Mouse (Mus musculus): Measurements from ENCODE around the gene Upk3a. TPM values are rescaled to one million over a fixed set of nuclear protein-coding genes. Genes with fewer than 3 reads are reported as not detected.

Upk3a gene
- not detected for total RNA-seq (2021)

DNA sequence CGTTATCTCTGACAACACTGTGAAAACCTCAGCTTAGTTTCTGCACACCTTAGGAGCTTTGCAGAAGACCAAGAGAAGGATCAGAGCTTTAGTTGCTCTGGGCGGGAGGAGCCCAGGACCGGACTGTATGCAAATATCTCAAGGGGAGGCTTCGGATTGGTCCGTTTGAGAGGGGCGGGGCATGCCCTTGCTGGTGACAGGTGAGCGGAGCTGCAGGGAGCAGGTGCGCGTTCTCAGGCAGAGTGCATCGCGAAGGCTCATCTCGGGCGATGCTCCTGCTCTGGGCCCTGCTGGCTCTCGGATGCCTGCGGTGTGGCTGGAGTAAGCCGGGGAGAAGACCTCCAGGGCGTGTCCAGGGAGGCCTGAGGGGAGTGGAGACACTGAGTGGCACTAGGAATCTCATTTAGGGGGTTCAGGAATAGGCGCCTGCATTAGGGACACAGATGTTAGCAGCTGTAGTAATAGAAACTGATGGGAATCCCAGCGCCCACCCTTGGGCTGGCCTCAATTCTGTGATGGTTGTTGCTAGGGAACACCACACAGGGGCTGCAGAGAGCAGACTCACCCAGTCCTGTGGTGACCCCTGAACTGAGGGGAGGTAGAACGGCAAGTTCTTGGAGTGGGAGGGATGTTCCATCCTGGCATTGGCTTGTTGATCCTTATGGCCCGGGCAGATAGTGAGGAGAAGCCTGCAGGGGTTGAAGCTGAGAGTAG, at the start of gene Upk3a:
TSS of gene Upk3a (plus strand) at position 191 of the 714 bp plus-strand sequence.
- DNase-seq (ENCODE audit: low spot score), result no peak
- intact Hi-C loops (cut with DNase I), result no loop called here

DNA sequence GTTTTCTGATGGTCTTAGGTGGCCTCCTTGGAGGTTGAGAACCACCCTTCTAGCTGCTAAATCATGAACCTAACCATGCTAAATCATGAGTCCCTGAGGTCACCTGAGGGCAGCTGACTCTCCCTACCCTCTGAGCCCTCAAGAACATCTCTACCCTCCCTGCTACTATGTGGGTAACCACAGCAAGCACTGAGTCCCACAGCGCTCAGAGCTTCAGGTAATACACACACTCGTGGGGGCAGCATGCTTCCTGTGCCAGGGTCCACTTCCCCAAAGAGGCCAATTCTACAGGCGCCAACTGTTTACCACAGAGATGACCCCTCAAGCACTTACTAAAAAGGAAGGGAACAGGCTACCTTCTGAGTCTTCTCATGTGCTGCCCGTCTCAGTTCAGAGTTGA, 48.4 kb upstream of the Upk3a start:
- intact Hi-C loops (cut with DNase I), result no loop called here
- no peak for DNase-seq (ENCODE audit: low spot score)

DNA sequence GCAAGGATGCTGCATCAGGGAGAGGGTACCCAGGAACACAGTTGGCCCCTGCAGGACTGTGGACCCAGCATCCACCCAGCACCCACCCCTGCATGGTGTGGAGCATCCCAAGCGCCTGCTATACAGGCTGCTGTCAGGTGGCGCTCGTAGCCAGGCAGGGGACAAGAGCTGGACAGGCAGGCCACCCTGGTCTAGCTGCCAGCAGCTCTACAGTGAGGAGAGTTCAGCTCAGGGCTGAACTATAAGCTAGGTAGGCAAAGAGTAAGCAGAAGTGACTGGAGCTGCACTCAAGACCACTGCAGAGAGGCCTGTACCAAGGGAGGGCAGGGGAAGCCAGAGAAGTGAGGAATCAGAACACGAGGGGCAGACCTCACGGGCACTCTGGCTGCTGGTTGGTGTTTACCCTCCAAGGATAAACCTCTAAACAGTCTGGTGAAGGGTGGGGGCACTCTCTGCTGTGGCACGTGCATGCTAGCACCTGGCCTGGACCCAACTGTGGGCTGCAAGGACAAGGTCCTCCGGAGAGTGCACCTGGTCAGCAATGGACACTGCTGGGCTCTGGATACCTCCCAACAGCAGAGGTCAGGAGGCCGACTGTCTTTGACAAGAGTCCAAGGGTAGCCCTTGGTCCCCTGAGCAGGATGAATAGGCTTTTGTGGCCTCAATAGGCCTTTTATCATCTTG, 43.9 kb upstream of the Upk3a start:
- no peak for DNase-seq (ENCODE audit: low spot score)
- intact Hi-C loops (cut with DNase I), result no loop called here

DNA sequence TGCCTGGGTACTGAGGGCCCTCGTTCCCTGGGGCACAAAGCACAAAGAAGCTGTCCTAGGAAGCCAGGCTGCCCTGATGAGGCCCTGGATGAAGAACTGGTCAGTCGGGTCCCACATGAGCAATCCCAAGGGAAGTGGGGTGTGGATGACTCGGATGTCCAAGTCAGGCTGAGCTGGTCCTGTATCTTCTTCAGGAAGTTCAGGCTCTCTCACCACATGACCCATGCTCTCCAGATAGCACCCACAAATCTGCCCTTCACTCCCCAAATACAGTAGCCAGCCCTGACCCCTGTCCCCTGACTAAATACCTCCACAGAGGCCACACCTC, 43.4 kb upstream of the Upk3a start:
- no peak for DNase-seq (ENCODE audit: low spot score)
- intact Hi-C loops (cut with DNase I), result no loop called here

DNA sequence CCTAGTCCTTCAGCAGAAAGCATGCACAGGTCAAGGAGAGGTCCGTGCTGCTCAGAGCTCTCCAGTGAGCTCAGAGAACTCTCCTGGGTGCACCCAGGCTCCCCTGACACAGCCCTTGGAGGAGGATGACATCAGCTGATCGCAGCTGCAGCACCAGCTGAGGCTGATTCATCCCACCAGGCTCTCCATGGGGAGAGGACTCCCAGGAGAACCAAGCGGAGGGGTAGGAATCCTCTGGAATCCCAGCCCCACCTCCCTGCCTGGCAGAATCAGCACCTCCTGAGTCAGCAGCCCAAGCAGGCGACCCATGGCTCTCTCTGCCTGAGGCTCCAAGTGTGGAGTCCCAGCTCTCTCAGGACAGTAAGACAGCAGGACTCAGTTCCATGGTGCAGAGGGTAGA, 41.2 kb upstream of the Upk3a start:
- no peak for DNase-seq (ENCODE audit: low spot score)
- intact Hi-C loops (cut with DNase I), result no loop called here

DNA sequence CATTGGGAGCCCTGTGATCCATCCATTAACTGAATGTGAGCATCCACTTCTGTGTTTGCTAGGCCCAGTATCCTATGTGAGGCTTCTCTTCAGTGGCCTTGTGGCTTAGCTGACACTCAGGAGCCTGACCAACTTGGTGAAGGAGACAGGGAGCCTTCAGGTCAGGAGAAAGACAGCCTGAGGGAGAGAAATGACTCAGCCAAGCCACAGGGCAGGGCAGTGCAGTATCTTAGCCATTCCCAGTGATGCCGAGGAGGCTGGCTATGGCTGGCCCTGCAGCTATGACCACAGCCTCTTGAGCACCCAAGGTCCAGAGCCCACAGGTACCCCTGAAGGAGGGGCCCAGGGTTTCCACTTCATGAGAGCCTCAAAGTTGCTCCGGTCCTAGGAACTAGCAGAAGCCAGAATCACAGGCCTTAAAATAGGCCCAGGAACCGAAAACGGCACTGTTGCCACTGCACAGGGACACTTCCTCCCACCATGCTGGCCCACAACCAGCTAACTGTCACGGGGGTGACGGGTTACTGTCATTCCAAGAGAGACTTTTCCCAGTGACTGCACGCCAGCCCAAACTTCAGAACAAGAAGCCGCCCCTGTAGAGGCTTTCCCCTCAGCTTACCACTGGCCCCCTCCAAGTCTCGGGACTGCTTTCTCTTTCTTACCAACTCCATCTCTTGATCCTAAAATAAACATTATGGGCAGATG, 35.2 kb upstream of the Upk3a start:
- no peak for DNase-seq (ENCODE audit: low spot score)
- intact Hi-C loops (cut with DNase I), result no loop called here

DNA sequence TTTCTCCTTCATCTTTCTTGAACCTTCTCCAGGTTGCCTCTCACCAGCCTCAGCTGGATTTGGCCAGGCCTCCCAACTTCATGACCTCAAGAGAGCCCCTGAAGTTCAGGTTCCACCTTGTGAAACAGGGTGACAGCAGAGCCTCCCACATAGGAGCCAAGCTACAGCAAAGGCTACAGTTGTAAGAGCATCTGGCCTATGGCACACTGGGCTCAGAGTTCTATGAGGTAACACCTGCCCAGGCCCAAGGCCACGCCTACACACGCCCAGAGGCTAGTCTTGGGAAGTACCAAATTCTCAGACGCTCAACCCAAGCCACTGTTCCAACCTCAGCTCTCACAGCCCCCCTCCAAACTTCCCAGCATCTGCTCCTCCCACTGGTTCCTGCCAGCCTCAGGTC, 34.1 kb upstream of the Upk3a start:
- DNase-seq (ENCODE audit: low spot score), result no peak
- intact Hi-C loops (cut with DNase I), result no loop called here

DNA sequence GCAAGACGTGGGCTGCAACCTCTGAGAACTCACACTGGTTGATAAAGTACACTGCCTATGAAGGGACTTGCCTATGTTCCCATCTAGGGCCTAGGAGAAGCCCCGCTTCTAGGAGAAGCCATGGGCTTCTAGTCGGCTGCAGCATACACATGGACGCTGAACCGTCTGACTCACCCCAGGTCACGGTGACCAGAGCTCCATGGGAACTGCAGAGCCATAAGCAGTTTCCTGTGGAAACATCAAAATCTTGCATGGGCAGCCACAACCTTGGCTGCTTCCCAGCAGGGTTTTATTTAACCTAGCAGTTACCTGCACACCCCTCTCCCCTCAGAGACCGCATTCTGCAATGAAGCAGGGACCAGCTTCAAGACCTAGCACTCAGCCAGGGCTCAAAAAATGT, 33.2 kb upstream of the Upk3a start:
- no peak for DNase-seq (ENCODE audit: low spot score)
- intact Hi-C loops (cut with DNase I), result no loop called here

DNA sequence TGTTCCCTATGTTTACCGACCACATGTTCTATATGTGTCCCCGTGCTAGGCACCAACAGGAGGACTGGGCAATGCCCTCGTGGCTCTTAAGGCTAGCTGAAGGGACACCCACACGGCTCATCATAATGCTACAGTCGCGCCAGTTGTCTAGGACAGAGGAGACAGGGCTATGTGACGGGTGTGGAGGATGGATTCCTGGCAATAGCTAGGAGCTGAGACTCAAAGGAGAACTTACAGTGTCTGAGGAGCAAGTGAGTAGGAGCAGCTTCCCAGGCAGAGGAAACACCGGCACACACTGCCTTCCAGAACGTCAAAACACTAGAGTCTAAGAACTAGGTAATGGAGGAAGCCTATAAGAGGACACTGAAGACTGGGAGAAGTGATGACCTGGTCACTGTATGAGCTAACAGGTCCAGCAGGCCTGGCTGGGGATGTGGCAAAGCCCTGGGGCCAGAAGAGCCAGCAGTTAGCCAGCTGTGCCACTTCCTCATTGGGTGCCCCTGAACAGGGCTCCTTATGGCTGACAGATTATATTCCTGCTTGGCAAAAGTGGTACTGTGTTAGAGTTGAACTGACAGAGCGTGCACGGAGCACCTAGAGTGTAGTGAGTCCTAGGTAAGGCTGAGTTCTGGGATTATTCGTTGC, 31.3 kb upstream of the Upk3a start:
- DNase-seq (ENCODE audit: low spot score), result no peak
- intact Hi-C loops (cut with DNase I), result loop anchor here (5.0 kb wide), 2 partner anchors 48 to 52 kb away; no protein-coding TSS in a partner anchor

DNA sequence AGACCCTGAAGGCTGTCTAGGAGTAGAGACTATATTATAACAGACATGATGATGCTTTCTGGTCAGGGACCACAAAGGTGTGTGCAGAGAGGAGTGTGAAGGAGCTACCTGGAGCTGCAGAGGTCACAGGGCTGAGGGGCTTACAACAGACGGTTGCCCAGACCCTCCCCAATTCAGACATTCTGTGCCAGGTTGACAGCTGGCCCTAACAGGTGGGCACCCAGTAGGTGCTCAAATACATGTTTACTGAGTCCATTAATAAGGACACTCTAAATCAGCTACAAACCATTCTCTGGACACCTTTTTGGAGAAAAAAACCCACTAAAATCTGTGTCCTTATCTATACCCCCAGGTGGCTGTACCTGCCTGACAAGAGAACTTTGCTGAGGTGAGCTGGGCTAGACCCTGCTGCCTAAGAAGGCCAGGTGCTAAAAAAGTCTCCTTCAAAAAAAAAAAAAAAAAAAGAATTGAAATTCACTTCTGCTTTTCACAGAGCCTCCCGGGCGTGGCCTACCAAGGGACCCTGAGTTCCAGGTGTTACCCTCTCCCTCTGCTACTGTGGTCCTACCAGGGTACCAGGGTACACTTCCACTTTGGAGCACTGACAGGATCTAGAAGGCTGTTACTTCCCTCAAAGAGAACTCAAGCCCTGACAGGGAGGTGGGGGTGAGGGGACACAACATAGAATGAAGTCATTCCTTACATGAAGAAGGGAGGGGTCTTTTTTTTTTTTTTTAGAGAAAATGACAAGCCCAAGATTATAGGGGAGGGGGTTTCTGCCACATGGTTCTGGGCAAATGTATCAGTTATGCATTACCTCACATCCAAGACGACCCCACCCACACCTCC, 30.5 kb upstream of the Upk3a start:
- DNase-seq (ENCODE audit: low spot score), result no peak
- intact Hi-C loops (cut with DNase I), result loop anchor here (5.0 kb wide), 2 partner anchors 49 to 51 kb away; no protein-coding TSS in a partner anchor

DNA sequence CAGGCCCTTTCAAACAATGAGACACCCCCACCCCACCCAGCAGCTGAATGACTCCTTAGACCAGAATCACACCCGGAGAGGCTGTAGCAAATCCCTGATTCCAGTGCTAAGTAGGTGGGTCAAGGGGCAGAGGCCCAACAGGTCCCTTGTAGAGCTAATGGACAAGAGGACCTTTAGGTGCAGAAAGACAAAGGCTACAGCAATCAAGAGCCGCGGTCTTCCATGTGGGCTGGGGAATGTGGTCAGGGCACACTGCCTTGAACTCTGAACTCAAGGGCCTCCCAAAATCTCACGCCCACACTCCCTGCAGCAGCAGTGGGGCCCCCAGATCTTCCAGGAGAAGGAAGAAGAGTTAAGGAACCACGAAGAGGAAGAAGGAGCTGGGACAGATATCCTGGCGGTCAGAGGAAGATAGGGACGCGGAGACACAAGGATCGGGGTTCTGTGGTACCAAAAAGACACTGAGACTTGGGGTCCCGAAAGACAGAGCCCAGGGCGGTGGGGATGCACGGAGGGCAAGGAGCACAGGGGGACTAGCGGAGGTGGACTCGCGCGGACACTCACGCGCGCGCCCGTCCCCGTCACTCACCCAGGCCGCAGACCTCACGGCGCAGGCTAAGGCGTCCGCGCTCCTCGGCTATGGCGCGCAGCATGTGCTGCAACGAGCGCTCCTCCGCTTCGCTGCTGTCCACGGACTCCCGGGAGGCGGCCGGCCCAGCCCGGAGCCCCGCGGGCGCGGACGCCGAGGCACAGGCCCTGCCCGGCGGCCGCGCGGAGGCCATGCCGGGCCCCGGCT, 29.7 kb upstream of the Upk3a start:
- intact Hi-C loops (cut with DNase I), result loop anchor here (5.0 kb wide), 2 partner anchors 50 kb away; no protein-coding TSS in a partner anchor

DNA sequence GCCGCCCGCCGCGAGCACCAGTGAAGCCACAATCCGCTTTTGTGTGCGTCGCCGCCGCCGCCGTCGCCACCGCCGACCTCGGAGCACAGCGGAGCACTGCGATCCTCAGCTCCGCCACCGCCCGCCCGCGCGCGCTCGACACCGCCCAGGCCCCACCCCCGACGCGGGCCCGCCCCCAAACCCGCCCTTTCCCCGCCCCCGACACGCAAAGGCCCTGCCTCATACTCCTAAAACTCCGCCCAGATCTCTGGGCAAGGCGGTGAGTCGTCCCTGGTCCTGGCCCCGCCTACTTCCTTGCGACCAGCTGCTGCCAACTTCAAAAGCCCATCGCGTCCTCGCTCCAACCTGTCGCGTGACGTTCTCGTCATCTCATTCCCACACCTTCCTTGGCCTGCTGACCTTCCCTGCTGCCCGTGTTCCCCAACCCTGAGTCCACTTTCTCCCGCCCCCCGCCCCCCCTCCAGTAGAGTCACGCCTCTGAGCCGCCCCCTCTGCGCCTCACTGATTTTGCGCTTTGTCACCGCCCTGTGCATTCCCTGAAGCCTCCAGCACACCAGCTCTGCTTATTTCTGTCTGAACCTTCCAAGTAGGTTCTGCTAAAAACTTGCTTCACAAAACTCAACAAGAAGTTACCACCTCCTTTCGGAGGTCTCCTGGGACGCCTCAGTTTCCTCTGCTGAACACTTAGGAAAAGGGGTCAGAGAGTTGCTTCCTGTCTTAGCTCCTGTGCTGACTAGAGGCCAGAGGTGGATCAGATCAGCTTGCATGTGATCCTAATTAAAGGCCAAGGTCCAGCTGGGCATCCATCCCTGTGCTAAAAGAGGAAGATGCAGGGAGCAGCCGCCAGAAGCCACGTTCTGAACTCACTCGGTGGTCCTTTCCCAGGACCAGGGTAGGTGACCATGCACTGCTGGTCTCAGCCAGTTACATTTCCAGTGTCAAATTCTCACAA, 28.8 kb upstream of the Upk3a start, which contains the start of gene 5031439G07Rik:
TSS of gene 5031439G07Rik (minus strand) at position 678 of the 952 bp plus-strand sequence.
- DNase-seq (ENCODE audit: low spot score), result peak; percentile 84
- intact Hi-C loops (cut with DNase I), result loop anchor here (2.0 to 5.0 kb wide), 3 partner anchors 49 to 133 kb away; no protein-coding TSS in a partner anchor

More for the DNA sequence above, 29.7 kb upstream of the Upk3a start:
- no peak for DNase-seq (ENCODE audit: low spot score)

DNA sequence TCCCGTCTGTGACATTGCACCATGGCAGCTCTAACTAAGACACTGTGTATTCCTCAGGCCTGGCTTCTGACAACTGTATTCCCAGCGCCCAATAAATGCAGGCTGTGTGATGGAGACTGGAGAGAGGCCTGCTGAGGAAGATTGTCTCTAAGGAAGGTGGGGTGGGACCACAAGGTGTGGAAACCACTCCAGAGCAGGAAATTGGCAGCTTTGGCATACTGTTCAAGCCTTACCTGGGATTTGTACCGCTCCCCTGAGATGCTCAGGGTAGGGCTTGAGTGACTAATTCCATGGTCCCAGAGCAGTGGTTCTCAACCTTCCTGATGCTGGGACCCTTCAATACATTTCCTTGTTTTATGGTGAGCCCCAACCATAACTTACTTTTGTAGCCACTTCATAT, 27.8 kb upstream of the Upk3a start:
- no peak for DNase-seq (ENCODE audit: low spot score)
- intact Hi-C loops (cut with DNase I), result loop anchor here (2.0 to 5.0 kb wide), 3 partner anchors 48 to 134 kb away; no protein-coding TSS in a partner anchor

DNA sequence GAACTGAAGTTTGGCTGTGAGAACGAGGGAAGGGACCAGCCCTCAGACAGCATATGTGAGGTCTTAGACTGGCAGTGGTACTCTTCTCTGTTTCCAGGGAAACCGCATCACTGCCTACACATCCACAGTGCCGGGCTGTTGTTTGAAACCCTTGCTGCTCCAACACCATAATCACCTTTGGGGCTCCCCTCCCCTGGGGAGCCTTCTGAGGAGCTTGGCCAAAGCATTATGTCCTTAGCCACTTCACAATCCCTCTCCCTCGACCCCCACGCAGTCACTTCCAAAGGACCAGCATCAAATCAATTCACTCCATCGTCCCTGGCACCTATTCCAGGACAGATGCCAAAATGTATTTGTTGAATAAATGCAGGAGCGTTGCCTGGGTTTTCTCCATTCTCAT, 27.2 kb upstream of the Upk3a start:
- DNase-seq (ENCODE audit: low spot score), result no peak
- intact Hi-C loops (cut with DNase I), result loop anchor here (2.0 to 10.0 kb wide), 4 partner anchors 48 to 265 kb away; no protein-coding TSS in a partner anchor

DNA sequence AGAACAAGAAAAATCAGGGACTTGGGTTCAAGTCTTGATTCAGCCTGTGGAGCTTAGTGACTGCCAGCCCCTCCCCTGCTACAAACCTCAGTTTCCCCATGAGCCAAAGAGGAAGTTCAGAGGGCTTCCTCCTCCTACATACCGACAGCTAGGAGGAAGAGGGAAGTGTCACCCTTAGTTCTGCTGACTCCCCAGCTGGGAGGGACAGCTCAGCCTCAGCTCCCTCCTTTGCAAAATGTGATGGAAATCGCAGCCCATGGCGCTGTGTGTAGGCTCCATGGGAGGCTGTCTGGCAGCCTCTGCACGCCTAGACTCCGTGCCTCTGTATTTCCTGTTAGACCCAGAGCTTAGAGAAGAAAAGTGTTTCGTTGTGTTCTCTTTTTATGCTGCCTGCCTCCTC, 22.4 kb upstream of the Upk3a start:
- no peak for DNase-seq (ENCODE audit: low spot score)
- intact Hi-C loops (cut with DNase I), result loop anchor here (10.0 kb wide), 1 partner anchor 260 kb away; no protein-coding TSS in a partner anchor

DNA sequence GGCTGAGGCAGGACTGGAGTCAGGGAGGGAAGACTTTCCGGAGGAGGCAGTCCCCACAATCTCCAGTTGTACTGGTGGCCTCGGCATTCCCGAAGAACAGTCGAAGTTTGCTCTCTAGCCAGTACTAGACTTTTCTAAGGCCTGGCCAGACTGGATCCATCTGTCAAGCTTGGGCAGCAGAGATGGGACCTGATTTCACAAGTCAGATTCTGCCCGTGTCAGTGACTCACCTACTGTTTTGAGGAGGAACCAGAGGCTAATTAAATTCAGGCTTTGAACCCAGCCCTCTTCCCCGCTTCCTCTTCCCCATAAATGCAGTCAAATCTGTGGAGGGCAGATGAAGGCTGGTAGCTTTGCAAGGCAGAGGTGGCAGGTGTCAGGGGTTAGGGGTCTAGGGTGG, 21.9 kb upstream of the Upk3a start:
- intact Hi-C loops (cut with DNase I), result loop anchor here (5.0 to 10.0 kb wide), 3 partner anchors 68 to 260 kb away; no protein-coding TSS in a partner anchor
- DNase-seq (ENCODE audit: low spot score), result no peak

DNA sequence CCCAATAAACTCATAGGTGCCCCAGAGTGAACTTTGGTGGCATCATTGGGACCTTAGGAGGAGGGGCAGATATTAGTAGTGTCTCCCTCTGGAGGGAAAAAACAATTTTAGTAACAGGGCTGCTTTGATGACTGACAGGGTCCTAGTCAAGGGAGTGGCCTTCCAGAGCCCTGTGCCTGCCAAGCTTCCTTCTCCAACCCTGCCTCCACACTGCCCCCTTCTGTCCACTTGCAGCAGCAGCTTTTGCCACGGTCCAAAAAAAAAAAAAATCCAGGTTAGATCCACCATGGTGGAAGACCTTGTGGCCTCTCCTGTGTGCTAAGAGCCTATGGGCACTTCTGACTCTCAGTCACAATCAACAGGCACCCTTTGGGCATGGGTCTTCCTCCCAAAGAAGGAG, 21.0 kb upstream of the Upk3a start:
- intact Hi-C loops (cut with DNase I), result loop anchor here (5.0 to 10.0 kb wide), 3 partner anchors 69 to 259 kb away; no protein-coding TSS in a partner anchor
- DNase-seq (ENCODE audit: low spot score), result no peak

Measured in heart, postnatal 25 days (tissue).